Mouse (Mus musculus): ENCODE measurements around the gene Cic.

The Cic gene

GRCm38 (mm10) chr7:25267301-25267750, at the start of gene Cic:
TSS of gene Cic (plus strand) at chr7:25267704.
- peak; percentile 99 for DNase-seq (ENCODE audit: low spot score in 2 of 2)

GRCm38 (mm10) chr7:25218705-25219415, 48.6 kb upstream of the Cic start:
- peak; percentile 54 to 64 for DNase-seq (ENCODE audit: low spot score in 2 of 2)

DNA sequence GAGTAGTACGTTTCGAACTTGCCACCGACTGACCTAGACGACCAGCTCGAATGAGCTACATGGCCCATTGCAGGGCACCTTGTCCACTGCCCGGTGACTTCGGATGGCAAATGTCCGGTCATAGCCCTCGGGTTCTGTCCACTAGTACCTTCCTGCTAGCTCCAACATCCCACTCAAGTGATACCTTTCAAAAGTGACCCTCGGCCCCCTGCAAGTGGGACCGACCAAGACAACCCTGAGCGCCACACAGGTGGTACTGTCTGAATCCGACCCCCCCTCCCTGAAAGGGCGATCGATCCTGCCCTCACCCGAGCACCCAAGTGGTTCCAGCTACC, 48.1 kb upstream of the Cic start:
- no peak for DNase-seq (ENCODE audit: low spot score in 2 of 2)

DNA sequence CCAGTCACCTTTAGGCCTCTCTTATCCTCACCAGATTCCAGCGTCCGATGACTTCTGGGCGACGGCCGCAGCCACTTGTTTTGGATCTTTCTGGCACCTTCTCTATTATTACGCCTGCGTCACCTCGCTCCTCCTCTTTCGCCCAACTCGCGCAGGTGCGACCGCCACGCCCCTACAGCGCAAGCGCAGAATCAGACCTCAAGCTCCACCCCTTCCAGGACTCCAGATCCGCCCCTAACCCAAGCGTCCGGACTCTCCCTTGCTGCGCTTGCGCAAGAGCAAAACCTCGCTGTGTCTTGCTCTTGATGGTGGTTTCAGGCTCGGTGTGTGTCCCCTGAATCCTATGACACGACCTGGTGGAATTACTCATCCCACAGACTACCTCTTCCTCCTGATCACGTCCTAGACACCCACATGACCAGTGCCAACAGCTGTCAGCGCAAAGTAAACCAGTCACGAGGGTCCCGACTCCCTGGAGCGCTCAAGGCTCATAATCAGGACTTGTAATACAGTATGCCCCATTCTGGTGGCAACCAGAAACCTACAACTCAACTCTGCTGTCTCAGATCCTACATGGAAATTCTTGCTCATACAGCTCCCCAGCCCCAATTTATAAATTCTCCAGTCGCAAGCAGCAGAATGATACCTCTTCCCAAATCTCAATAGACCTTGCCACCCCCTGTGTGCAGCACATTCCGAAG, 47.6 kb upstream of the Cic start:
- DNase-seq (ENCODE audit: low spot score in 2 of 2) = peak; percentile 96

DNA sequence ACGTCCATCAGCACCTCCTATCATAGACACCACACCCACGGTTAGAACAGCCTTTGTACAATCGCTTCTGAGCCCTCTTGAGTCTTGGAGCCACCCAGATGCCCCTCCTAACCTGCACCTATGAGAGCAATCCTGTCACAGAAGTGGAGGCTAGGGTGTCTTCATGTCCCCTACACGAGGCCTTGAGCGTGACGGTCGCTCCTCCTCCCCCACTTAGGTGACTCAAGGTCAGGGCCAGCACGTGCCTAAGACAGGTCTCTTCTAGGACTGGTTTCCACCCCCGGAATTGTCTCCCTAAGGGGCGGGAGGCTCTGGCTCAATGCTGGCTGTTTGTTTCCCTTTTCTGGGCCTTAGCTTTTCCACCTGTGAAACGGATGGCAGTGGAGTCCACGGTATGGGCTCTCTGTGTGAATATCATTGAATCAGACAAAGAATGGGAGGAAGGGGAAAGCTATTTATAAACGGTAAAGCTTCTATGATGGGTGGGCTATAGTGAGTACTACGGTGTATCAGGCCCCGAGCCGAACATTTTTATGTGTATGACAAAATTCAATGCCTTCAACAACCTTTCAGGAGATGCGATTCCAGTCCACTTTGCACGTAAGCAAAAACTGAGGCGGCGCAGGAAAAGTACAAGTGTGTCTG, 46.9 kb upstream of the Cic start, which contains the start of gene Dedd2:
TSS of gene Dedd2 (minus strand) at position 159 of the 645 bp plus-strand sequence.
- DNase-seq (ENCODE audit: low spot score in 2 of 2) = no peak

DNA sequence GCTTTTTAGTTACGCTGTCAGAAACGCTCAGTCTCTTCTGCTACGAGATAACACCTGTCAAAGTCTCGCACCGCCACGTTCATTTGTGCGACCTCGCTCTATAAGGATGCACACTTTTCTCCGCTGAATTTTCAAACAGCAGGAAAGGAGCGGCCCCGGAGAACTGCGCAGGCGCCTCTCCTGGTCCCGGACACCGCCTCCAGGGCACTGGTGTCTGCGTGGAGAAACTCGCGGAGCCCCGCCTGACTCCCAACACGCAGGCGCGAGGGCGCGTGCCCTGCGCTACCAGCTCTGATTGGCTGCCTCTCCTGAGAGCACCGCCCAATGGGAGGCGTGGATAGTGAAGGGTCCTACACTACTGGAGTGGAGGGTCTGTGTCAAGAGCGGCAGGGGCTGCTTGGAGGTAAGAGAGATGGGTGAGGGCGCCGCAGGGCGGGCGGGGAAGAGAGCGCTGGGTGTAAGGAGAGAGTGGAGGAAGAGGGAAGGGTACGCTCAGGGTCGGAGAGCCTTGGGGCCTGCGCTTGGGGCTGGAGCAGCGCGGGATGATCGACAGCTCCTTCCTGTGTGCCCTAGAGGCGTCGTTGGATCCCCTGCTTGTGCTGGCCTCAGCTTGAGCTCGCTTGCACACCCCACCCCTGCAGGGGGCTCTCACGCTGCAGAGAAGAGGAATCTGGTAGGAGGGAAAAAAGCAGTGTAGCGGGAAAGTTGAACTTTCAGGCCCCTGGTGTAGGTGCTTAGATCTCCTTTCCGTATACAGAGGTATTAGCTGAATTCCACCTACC, 46.2 kb upstream of the Cic start, which contains the start of gene Zfp526:
TSS of gene Zfp526 (plus strand) at position 324 of the 782 bp plus-strand sequence.
- DNase-seq (ENCODE audit: low spot score in 2 of 2) = peak; percentile 97 to 99

DNA sequence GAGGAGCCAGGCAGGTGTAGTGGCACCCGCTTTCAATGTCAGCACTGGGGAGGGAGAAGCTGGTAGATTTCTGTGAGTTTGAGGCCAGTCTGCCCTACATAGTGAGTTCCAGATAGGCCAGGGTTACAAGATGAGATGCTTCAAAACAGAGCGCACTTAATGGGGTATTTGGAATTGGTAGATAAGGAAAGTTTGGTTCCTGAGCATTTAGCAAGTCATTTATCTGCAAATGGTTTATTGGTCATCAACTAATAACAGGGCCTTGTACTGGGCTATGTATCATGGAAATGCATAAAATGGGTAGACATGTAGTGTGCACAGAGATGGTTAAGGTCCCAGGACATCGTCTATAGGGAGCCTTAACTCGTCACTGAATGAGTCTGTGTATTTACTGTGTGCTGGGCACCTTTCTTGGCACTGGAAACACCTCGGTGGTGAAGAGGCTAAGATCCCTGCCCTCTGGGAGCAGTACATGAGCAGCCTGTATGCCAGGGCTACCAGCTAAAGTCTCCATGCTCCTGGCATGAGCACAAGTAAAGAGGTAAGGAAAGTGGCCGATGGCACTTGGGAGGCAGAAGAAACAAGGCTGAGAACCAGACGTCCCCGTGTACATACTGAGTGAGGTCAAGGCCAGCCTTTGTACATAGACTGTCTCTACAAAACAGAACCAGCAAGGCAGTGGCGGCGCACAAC, 45.1 kb upstream of the Cic start:
- no peak for DNase-seq (ENCODE audit: low spot score in 2 of 2)

DNA sequence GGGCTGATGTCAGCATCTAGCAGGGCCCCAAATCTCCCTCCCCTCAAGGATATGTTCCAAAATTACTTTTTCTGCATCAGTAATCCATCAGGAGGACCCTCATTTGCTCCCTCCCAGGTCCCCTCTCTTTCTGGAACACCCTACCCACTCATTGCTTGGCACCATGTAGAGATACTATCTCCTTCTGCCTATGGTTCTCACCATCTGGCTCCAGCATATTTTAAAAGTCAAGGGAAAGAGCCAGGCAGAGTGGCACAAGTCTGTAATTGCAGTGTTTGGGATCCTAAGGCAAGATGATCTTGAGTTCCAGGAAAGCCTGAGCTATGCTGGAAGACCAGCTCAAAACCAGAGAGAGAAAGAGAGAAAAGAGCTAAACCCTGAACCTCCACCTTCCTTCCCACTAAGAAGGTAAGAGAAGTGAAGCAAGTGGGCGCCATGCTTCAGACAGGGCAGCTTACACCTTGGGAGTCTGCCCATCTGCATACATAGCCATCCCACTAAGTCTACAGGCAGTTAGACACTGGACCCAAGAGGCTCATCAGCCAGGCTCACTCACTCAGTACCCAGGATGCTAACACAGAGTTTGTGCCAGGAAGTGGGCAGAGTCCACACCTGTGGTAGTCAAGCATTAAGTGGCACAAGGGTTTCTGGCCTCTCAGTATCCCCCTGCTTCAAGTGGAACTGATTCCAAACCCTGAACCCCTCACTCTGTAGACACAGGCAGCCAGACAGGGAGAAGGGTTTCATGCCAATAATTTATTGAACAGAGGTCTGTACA, 39.8 kb upstream of the Cic start:
- DNase-seq (ENCODE audit: low spot score in 2 of 2) = no peak

DNA sequence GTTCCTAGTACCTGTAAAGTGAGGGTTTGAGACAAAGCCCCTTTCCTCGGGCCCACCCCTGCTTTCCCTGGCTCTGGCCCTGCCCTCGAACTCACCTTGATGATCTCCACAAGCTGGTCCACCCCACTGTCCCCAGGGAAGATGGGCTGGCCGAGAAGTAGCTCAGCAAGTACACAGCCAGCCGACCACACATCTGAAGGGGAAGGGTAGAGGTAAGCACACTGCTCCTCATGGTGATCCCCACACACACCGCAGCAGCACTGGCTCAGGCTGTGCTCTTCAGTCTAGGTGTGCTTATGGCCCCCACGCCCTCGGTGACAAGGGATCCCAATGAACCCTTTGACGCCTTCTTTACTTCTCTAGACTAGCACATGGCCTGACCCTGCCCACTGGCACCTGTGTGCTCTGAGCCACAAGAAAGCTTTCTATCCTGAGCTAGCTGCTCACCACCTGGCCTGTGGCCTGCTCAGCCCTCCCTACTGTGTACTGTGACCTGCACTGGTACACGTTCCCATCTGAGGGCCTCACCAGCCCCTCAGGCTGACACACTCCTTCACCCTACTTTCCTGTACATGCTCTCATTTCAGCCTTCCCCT, 36.7 kb upstream of the Cic start:
- DNase-seq (ENCODE audit: low spot score in 2 of 2) = peak in 1 of 2 experiments; percentile 47

- DNase-seq (ENCODE audit: low spot score in 2 of 2) = no peak
These were observed 35.3 kb upstream of the Cic start for GRCm38 (mm10) chr7:25232101-25232648.

DNA sequence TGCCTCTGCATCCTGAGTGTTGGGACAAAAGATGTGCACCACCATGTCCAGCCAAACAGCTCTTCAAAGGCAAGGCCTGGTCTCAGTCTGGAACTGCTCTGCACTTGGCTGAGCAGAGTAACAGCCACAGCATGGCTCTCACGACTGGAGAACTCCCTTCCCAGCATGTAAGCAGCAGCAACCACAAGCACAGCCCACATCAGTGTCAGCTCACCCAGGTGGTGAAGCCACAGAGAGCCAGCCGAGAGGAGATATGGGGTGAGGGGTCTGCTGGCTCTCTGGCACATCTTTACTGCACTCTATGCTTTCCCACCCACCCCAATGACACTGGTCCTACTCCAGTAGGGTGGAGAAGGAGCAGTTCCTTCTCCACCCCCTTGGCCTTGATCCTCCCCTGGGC, 34.4 kb upstream of the Cic start:
- peak; percentile 70 to 80 for DNase-seq (ENCODE audit: low spot score in 2 of 2)

- DNase-seq (ENCODE audit: low spot score in 2 of 2) = no peak
These were observed 32.0 kb upstream of the Cic start for GRCm38 (mm10) chr7:25235526-25235925.

- peak; percentile 94 to 97 for DNase-seq (ENCODE audit: low spot score in 2 of 2)
These were observed 30.1 kb upstream of the Cic start, which contains the start of gene Gsk3a for GRCm38 (mm10) chr7:25237249-25238014. TSS of gene Gsk3a (minus strand) at chr7:25237851.

GRCm38 (mm10) chr7:25238015-25238706, 29.3 kb upstream of the Cic start:
- peak; percentile 84 to 90 for DNase-seq (ENCODE audit: low spot score in 2 of 2)

DNA sequence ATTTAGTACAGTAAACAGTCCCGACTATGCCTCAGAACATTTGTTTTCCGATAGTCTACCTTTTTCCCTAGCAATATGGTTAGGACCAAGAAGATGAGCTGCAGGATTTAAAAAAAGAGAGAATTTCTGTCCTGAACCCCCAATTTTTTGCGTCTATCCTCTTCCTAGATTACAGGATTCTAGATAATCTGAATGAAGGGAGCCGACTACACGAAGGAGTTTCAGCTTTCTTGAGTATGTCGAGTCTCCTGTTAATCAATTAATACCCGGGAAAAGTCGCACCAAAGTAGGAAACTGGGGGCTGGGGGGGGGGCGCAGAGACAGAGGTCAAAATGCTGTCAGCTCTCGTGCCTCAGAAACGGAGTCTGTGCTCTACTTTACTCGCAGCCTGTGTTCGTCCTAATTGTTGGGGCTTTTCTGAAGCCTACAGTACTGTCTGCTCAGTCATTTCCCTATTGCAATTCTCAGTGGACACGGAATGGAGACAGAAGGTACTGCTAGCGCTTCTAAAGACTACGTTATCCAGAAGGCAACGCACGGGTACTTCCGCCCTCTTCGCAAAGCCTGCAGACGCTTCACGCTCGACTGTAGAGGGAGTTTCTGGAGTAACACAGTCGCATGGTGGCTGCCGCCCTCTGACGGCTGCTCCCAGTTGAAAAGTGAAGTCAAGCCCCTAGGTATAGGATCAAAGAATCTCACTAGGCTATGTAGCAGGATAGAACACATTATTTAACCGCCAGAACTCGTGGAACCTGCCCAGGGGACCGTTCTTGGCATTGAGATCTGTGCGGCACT, 28.5 kb upstream of the Cic start:
- DNase-seq (ENCODE audit: low spot score in 2 of 2) = peak; percentile 81 to 88

DNA sequence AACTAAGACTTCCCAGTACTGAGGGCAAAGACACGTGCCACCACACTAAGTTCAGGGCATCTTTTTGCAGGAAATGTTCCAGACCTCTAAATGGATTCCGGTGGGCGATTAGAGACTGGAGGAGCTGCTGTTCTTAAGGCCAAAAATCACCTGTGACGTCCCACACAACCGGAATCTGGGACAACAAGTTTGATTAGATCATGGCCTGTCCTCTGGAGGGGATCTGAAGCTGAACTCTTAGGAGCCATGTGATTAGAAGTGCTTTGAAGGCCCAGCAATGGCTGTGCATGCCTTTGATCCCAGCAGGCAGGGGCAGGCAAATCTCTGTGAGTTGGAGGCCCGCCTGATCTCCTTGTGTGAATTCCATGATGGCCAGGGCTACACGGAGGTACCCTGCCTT, 26.9 kb upstream of the Cic start:
- DNase-seq (ENCODE audit: low spot score in 2 of 2) = no peak

GRCm38 (mm10) chr7:25241062-25241461, 26.4 kb upstream of the Cic start:
- DNase-seq (ENCODE audit: low spot score in 2 of 2) = peak in 1 of 2 experiments; percentile 8

Data from thymus, postnatal 10 days (tissue).